Mouse (Mus musculus): ENCODE data around the gene Kcnip2.
"Not testable (repeated sequence)": the region's sequence is repeated elsewhere in the genome, so short reads cannot be mapped to it uniquely, and the experiment has no call there.

The Kcnip2 gene

DNA sequence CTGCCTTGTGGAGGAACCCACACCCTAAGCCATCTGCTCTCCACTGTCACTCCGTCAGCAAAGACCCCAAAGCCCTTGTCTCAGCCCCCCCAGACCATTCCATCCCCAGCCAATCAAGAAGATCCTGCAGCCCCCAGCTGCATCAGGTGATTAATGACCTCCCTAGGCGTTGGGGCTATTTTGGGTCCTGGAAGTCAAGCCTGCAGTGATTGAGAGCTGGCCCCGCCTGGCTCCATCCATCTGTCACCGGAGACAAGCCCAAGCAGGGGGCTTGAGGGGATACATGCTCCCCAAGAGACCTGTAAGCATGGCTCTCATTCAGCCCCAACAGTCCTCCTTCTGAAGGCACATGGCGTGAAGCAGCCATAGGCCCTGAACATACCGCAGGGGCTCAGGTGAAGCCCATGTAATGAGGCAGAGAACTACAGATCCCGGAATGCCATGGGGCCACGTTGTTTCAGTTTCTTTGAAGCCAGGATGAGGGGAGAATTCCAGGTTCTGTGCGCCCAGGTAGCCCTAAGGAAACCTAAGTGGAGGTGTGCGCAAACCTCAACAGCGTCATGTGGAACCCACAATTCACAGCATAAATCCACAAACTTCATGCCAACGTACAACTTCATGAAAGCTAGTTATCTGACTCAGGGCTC, 4.7 kb downstream of the Kcnip2 start:
- DNase-seq (ENCODE audit: low read depth), result no peak

- DNase-seq (ENCODE audit: low read depth), result no peak
Measured at GRCm38 (mm10) chr19:45807732-45808131, 8.1 kb downstream of the Kcnip2 start.

GRCm38 (mm10) chr19:45805817-45806216, 10.0 kb downstream of the Kcnip2 start:
- DNase-seq (ENCODE audit: low read depth), result not testable (repeated sequence)

- peak; percentile 78 for DNase-seq (ENCODE audit: low read depth)
Measured at GRCm38 (mm10) chr19:45804593-45805368, 11.1 kb downstream of the Kcnip2 start.

DNA sequence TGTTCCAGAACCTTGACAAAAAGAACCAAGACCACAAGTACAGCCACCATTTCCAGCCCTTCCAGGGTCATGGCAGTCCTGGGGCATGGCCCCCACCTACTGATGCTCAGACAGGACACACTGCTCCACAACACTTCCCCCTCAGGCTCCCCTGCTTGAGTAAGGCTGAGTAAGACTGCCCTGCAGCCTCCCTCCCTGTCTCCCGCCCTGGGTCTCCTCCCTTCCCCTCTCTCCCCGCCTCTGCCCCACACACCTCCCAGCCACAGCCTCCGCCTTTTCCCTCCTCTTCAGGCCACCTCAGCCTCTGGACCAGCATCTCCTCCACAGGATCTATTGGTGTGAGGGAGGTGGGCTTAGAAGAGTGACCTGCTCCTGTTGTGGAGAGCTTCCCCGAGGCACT, 12.5 kb downstream of the Kcnip2 start:
- DNase-seq (ENCODE audit: low read depth), result no peak

- DNase-seq (ENCODE audit: low read depth), result no peak
Measured at GRCm38 (mm10) chr19:45802702-45803101, 13.2 kb downstream of the Kcnip2 start.

GRCm38 (mm10) chr19:45796879-45797278, 19.0 kb downstream of the Kcnip2 start:
- DNase-seq (ENCODE audit: low read depth), result no peak

GRCm38 (mm10) chr19:45796061-45796556, 19.8 kb downstream of the Kcnip2 start:
- DNase-seq (ENCODE audit: low read depth), result no peak

DNA sequence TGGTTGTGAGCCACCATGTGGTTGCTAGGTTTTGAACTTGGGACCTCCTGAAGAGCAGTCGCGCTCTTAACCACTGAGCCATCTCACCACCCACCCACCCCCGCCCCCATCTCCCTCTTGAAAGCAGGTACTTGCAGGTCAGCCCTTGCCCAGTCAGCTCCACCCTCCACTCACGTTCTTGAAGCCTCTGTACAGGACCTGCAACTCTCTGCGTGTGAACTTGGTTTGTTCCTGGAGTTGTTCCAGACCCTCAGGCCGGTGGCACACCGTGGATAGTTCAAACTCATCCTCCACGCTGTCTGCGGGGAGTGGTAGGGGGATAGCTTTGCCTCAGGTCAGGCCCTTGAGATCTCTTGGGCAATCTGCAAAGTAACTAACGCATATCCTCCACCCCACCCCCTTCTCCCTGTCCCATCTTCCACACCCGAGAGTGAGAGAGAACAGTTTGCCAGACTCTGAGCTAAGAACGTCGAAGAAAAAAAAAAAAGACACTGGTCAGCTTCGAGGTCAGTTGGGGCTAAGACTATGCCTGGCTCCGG, 20.4 kb downstream of the Kcnip2 start:
- DNase-seq (ENCODE audit: low read depth), result no peak

DNA sequence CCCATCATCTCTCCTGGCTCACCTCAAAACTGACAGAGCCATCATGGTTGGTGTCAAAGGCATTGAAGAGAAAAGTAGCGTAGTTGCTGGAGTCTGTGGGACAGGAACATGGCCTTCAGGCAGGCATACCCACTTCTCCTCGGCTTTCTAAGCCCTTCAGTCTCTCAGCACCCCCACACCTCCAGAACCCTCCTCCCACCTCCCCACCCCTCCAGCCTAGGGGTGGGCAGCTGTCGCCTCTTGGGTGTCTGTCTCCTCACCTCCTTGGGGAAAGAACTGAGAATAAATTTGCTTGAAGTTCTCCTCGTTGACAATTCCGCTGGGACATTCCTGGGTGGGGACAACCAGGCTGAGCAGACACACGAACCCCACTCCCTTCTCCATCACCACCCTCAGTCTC, 21.1 kb downstream of the Kcnip2 start:
- no peak for DNase-seq (ENCODE audit: low read depth)

DNA sequence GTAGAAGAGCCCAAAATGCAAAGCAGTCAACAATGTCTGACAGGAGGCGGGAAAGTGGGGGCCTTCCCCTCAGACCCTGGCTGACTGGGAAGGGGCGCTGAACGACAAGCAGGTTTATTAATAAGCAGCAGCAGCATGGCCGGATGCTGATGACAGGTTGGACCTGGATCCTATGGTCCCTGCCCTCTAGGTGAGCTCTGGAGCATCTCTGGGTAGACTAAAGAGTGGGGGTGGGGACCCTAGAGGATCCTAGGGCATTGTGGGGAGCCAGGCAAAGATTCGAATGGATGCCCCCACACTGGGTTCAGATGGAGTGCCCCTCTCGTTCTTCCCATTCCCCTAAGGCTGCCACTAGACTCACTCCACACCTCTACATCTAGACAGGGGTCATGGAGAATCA, 23.5 kb downstream of the Kcnip2 start:
- DNase-seq (ENCODE audit: low read depth), result no peak

DNA sequence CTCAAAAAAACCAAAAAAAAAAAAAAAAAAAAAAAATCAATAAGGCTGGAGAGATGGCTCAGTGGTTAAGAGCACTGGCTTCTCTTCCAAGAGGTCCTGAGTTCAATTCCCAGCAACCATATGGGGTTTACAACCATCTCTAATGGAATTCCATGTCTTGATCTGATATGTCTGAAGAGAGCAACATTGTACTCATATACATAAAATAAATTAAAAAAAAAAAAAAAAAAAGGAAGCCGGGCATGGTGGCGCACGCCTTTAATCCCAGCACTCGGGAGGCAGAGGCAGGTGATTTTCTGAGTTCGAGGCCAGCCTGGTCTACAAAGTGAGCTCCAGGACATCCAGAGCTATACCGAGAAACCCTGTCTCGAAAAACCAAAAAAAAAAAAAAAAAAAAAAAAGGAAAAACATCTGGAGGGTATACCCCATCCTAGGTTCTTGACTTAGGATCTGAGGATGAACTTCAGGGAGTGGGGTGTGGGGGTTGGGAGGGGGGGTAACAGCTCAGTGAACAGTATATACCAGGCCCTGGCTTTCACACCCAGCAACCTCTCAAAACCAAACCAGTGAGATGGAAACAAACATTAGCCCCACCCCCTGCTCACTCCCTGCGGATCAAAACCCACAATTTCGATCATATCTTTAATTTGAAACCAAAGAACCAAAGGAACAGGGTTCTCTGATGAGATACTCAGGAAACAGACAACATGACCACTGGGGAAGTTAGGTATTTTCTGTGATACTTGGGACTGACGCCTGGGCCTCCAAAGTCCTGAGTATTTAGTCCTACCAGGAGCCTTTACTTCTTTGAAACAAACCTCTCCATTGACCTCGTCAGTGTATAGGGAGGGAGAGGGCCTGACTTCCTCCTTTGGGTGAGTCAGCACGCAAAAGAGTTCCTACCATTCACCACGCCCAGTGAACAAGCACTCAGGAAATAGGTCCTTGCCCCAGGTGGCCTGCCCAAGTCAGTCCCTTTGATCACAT, 25.7 kb downstream of the Kcnip2 start:
- no peak for DNase-seq (ENCODE audit: low read depth)

DNA sequence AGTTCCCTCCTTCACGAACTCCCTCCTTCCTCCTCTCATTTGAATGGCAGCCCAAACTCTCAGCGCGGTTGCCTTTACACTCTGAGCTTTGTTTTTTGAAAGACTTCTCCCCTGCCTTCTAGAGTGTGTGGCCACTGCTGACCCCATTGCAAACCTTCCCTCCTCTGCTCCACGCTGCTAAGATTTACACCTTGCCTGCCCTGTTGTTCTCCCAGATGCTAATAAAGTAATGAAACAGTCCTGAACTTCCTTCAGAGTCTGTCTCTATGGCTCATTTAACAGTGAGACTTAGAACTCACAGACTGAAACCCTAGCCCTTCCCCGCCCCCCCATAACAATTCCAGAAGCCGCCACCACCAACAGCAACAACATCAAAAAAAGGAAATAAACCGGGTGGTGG, 26.5 kb downstream of the Kcnip2 start:
- no peak for DNase-seq (ENCODE audit: low read depth)

DNA sequence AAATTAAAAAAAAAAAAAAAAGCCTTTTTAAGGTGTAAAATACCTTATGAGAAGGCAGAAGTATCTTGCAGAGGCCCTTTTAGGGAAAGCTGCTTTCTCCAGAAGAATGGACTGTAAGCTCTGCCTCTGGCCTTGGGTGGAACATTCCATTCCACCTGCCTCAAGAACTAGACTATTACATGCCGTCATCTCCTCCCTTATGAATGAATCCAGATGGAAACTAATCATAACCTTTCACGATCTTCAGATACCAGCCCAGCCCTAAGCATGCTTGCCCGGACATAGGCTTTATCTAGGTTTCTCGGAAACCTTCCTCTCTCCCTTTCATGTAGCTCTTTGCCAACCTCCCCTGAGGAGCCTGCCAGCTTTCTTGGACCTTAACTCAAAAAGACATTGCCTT, 27.5 kb downstream of the Kcnip2 start:
- peak; percentile 55 for DNase-seq (ENCODE audit: low read depth)

DNA sequence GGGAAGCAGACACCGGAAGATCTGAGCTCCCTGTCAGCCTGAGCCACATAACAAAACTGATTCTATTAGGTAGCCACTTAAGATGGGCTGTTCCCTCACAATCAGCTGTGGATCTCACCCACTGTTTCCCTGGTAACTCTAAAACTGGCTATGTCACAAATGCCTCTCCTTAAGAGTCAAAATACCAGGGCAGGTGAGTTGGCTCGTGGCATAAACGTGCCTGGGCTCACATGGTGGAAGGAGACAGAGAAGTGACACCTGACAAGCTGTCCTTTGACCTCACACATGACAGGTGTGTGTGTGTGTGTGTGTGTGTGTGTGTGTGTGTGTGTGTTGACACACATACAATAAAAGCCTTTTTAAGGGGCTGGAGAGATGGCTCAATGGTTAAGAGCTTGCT, 28.4 kb downstream of the Kcnip2 start:
- DNase-seq (ENCODE audit: low read depth), result no peak

DNA sequence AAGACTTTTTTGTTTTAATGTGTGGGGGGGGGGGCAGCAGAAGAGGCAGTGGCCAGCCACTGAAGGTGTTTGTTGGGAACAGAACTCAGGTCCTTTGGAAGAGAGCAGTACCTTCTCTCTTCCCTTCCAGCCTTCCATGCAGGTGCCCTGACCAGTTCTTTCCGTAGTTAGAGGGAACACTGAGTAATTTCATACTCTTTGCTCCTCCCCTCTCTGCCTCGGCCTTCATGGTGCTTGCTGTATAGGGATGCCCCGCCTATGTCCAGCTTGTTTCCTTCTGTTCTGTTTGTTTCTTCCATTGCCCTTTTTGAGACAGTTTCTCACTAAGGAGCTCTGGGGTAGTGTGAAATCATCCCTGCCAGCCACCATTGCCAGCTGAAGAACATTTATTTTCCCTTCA, 30.4 kb downstream of the Kcnip2 start:
- DNase-seq (ENCODE audit: low read depth), result no peak

- DNase-seq (ENCODE audit: low read depth), result no peak
Measured at GRCm38 (mm10) chr19:45783933-45784576, 31.8 kb downstream of the Kcnip2 start.

GRCm38 (mm10) chr19:45783181-45783932, 32.5 kb downstream of the Kcnip2 start, which contains the start of gene Mgea5:
Mgea5 (minus strand) TSS chr19:45783837.
- peak; percentile 99 for DNase-seq (ENCODE audit: low read depth)

DNA sequence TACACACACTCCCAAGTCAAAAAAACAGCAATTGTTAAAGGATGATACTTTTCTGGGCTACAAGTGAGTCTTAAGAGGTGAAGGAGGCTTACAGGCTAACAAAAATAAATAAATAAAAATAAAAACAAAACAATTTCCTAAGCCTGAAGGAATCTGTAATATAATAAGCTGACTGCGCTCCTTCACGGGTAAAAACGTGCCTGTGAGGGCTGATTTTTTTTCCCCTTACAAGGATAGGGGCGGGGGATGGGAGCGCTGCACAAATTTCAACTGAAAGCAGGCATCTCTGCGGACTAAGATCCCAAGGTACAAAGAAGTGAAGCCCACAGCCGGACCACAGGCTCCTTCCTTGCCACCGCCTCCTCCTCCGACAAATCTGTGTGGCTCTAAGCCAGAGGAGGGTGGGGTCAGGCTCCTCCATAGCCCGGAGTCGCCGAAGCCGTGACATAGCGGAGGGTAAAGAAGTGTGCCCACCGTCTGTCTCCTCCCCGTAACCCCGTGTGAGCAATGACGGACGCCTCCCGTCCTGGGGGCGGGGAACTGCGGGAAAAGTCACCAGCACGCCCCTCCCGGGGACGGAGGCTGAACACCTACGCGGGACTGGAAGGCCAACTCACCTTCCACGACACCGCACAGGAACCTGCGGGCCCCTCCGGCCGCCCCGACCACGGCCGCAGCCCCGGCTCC, 33.4 kb downstream of the Kcnip2 start:
- peak; percentile 83 for DNase-seq (ENCODE audit: low read depth)

GRCm38 (mm10) chr19:45781676-45782075, 34.2 kb downstream of the Kcnip2 start:
- DNase-seq (ENCODE audit: low read depth), result peak; percentile 36
